Mouse (Mus musculus) heart, adult 2 months (tissue): ENCODE data around the gene Pdss2.

Experiments used
- CTCF ChIP-seq: fragments of 200-600 bp; IDR thresholded peaks from 2 replicates; pipeline ENCODE4 v1.8.1; 2022; ENCODE audit warnings: antibody characterized with exemption, mild to moderate bottlenecking, moderate library complexity
- POLR2A ChIP-seq: fragments of 200-500 bp; IDR thresholded peaks from 2 replicates; pipeline ENCODE4 v1.6.1; 2011; ENCODE audit warnings: mild to moderate bottlenecking, low read depth, low read length, control low read depth; ENCODE audit not compliant: insufficient read depth

DNA sequence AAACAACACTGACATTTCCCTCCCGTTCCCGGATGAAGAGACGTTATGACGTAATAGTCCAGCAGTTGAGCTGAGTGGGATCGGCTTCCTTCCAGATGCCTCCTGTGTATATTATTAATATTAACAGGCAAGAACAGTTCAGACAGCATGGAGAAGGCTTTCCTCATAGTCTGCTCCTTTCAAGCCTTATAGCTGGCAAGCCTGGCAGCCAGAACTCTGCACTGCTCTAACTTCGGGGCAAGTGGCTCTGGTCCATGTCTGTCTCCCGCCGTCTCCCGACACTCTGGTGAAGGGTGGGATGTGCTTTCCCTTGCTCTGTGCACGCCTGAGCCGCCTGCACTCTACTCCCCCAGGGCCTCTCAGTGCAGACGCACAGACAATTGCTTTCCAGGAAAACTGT, 185.6 kb downstream of the Pdss2 start:
- TF ChIP-seq CTCF: no peak
- TF ChIP-seq POLR2A: no peak
